Mouse (Mus musculus) Patski (cell line): ENCODE measurements around the gene Gmnc. TPM values are rescaled to one million over a fixed set of nuclear protein-coding genes. Genes with fewer than 3 reads are reported as not detected.
A peak's percentile ranks its signal among the peaks of the same experiment; 100 is the strongest.

Experiments used
- ATAC-seq: fragments of 100-300 bp; one replicate; pipeline ENCODE4 v1.8.0; 2021
- CTCF ChIA-PET: fragments of 350-600 bp; sonication (Branson Sonifier 250); formaldehyde crosslinking; loops from one replicate; lab custom pipeline; 2022; ENCODE audit warnings: inconsistent platforms; lab: Charles Lee
- POLR2A ChIA-PET: fragments of 350-600 bp; sonication (Branson Sonifier 250); formaldehyde crosslinking; loops from one replicate; lab custom pipeline; 2022; ENCODE audit warnings: antibody characterized with exemption, inconsistent platforms; lab: Charles Lee
- DNase-seq: peaks from one replicate; pipeline ENCODE4 v3.0.0-alpha.2; 2011; ENCODE audit warnings: low read depth, low spot score
- H3K27me3 ChIP-seq: fragments of 371-371 bp; one replicate; pipeline ENCODE4 v1.5.1; 2021
- CTCF ChIP-seq: fragments of 100-300 bp; IDR thresholded peaks from one replicate; pipeline ENCODE4 v1.5.1; 2021
- in situ Hi-C: fragments of 300-500 bp; cut with MboI; formaldehyde crosslinking; loops from 3 replicates; pipeline ENCODE4 v1.11.1; 2018; ENCODE audit warnings: low pct_unique_long_range_greater_than_20kb, mixed read lengths
- polyA plus RNA-seq: library from polyadenylated mRNA; unstranded; gene quantifications from one replicate; pipeline ENCODE4 v1.2.3, GENCODE M21; 2021

Gene Gmnc
- not detected for polyA plus RNA-seq

GRCm38 (mm10) chr16:26991477-26992300 lies at the start of gene Gmnc:
TSS of gene Gmnc (minus strand) at chr16:26991652.
- peaks cover 18% of the 10 kb centered on the region for H3K27me3 ChIP-seq
- no peak for TF ChIP-seq CTCF
- DNase-seq: no peak
- in situ Hi-C loops: loop anchor here (25.0 kb wide), 1 partner anchor 471 kb away; no protein-coding TSS in a partner anchor
- no peak for ATAC-seq
- CTCF ChIA-PET: interaction anchor here (0.6 kb wide), 1 partner anchor 323 kb away, joined by 3 read pairs; no protein-coding TSS in a partner anchor
- POLR2A ChIA-PET: no interaction called here

DNA sequence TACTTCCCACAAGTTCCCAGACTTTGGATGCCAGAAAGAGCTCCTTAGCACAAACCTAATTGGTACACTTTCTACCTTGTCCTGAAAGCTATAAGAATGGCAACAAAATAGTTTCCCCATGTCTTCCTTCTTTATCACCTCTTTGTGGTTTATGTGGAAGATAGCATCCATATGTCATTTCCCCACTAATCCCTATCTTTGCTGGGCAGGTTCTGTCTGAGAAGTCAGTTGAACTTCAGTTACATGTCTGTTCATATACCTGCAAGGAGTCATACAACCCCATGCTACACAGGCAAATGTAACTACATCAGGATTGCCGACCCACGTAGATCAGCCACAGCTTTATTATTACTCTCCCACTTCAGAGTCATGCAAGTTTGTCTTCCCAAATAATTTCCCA lies 35.8 kb upstream of the Gmnc start:
- TF ChIP-seq CTCF: no peak
- DNase-seq (no peak), ATAC-seq (no peak)
- H3K27me3 ChIP-seq: peaks cover 5% of the 10 kb centered on the region
- ChIA-PET POLR2A (no interaction called here), CTCF (no interaction called here)
- in situ Hi-C loops: no loop called here

DNA sequence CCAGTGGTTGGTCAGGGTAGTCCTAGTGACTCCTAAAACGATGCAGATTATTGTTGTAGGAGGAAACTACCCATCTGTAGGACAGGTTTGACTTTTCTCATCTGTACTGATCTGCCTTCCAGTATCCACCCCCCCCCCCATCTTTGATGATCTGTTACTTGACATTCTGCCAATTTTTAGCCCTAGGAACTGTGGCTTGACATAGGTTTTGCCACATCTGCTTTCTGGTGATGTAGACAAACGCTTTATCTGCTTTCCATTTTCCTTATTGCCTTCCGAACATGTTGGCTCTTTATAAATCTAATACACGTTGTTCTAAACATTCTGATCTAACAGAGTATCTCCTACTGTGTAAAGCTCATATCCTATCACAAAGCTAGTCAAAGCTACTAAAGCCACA lies 34.8 kb upstream of the Gmnc start:
- H3K27me3 ChIP-seq: peaks cover 5% of the 10 kb centered on the region
- TF ChIP-seq CTCF: no peak
- no peak for ATAC-seq
- in situ Hi-C loops: no loop called here
- POLR2A ChIA-PET: no interaction called here
- no peak for DNase-seq
- CTCF ChIA-PET: no interaction called here

DNA sequence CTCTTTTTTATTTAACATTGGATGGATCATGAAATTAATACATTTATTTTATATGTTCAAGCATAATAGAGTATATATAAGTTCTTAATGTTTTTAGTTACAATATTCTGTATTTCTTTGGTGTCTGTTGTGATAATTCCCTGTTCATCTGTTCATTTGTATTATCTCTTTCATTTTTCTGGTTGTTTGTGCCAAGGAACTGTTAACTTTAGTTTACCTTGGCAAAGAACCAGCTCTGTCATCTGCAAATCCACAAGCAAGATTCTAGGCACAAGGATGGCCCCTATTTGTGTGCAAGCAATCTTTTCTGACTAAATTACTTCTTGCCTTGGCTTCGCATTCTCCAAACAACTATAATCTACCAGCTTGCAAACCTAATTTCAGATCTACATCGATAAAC lies 31.3 kb upstream of the Gmnc start:
- no peak for TF ChIP-seq CTCF
- ChIA-PET CTCF (no interaction called here), POLR2A (no interaction called here)
- ATAC-seq (no peak), DNase-seq (no peak)
- H3K27me3 ChIP-seq: peaks cover 18% of the 10 kb centered on the region
- in situ Hi-C loops: no loop called here

DNA sequence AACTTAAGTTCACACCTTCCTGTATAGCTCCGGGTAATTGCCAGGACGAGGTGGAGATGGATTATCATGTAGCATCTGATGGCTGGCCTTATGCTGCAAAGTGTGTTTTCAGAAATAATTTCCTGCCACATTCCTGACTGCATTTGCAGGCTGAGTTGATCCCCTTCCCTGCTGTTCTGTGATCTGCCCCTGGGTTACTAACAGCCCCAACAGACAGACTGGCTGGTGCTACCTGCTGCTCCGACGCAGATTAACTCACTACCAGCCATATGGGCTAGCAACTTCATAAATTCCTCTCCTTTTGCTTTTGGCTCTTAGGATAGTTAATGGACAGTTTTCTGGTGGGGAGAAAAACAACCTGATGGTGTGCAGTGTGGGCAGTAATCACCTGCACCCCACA lies 25.9 kb upstream of the Gmnc start:
- TF ChIP-seq CTCF: no peak
- H3K27me3 ChIP-seq: peaks cover 38% of the 10 kb centered on the region
- no peak for DNase-seq
- no peak for ATAC-seq
- POLR2A ChIA-PET: no interaction called here
- CTCF ChIA-PET: no interaction called here
- in situ Hi-C loops: no loop called here

GRCm38 (mm10) chr16:27002714-27003113 lies 11.3 kb upstream of the Gmnc start:
- no peak for ATAC-seq
- ChIA-PET POLR2A (no interaction called here), CTCF (no interaction called here)
- in situ Hi-C loops: no loop called here
- peak; percentile 12 for TF ChIP-seq CTCF
- no peak for DNase-seq
- peaks cover 7% of the 10 kb centered on the region for H3K27me3 ChIP-seq

DNA sequence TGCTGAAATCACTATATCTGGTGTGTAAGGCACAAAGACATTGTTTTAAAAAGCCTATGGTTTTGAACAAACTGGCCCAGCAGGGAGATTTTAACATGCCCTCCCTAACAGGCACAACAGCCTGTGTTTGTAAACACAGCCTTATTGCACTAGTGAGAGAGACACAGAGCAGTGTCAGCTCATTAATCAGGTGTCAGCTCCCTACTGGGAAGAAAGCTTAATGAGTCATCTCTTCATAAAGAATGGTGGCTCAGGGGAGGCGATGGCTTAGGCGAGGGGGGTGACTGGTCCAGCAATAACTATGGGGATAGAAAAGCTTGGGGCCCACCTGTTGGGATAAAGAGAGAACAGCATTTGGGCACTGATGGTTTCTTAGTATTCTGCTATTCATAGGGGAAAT lies 8.1 kb upstream of the Gmnc start:
- ATAC-seq: no peak
- ChIA-PET CTCF (no interaction called here), POLR2A (no interaction called here)
- peaks cover 7% of the 10 kb centered on the region for H3K27me3 ChIP-seq
- no peak for TF ChIP-seq CTCF
- no peak for DNase-seq
- in situ Hi-C loops: loop anchor here (25.0 kb wide), 1 partner anchor 463 kb away; no protein-coding TSS in a partner anchor

DNA sequence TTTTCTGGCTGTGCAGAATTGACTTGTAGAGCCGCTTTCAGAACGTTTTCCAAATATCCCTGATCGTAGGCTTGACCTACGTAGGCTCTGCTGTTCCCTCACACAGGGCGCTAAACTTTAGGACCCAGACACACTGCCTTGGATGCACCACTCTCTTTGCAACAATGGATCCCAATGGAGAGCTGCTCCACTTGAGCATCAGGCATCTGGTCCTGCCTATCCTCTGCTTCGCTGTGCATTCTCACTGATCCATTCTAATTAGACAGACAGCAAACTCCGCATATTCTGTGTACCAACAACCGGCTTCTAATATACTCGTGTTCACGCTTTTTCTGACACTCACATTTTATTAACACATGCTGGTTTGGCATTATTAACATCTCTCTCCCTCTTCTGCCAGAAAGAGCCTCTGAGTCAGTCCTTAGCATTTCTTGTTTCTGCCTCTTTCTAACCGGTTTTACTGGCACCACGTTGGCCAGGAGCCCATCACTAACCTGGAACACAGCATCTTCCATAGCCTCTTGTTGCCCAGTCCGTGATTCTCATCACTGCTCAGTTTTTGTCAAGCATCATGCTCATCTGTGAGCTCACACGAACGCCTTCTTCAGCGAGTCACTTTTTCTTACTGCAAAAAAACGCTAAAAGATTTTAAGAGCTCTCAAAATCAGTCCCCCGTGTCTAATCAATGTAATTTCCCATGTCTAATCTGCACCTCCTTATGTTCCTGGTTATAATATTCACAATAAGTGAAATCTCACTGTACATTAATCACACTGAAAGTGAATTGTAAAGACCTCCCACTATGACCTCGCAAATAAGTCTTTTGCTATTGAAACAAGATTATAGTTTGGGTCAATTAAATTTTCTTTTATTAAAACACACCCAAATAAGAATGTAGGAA lies 1.8 kb downstream of the Gmnc start:
- no peak for TF ChIP-seq CTCF
- CTCF ChIA-PET: no interaction called here
- in situ Hi-C loops: loop anchor here (25.0 kb wide), 1 partner anchor 473 kb away; no protein-coding TSS in a partner anchor
- POLR2A ChIA-PET: no interaction called here
- H3K27me3 ChIP-seq: peaks cover 17% of the 10 kb centered on the region
- no peak for ATAC-seq
- DNase-seq: no peak

DNA sequence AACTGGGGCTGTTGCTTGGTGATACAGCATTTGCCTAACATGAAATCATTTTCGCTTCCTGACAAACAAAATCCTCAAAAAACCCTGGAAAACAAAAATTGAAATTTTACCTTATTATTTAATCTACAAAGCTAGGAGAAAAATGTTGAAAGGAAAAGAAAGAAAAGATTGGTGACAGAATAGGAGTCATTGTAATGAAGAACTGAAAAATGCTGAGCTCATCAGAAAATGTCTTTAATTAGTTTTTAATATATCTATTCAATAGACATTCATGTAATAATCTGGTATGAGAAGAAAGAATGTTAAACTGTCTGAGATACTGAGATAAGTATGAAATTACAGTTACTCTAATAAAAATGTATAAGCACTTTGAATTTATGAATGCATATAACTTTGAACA lies 3.3 kb downstream of the Gmnc start:
- ChIA-PET CTCF (interaction anchor here (1.2 kb wide), 1 partner anchor 10 kb away, joined by 3 read pairs; no protein-coding TSS in a partner anchor), POLR2A (no interaction called here)
- in situ Hi-C loops: loop anchor here (25.0 kb wide), 1 partner anchor 474 kb away; no protein-coding TSS in a partner anchor
- ATAC-seq: no peak
- TF ChIP-seq CTCF: no peak
- peaks cover 25% of the 10 kb centered on the region for H3K27me3 ChIP-seq
- DNase-seq: no peak

DNA sequence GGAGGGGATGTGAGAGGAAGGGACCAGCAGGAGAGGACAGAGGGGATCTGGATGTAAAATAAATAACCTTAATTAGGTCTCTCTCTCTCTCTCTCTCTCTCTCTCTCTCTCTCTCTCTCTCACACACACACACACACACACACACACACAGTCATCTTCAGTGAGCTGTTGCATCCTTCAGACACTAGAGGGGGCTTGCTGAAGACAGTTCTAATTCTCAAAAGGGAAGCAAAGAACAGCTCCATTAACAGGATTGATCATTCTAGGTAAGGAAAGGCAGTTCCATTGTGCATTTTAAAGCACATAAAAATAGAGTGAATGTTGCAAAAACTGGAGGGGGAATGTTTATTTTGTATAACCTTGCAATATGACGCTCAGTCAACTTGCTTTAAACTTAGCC lies 5.7 kb downstream of the Gmnc start:
- CTCF ChIA-PET: no interaction called here
- H3K27me3 ChIP-seq: peaks cover 37% of the 10 kb centered on the region
- DNase-seq (no peak), ATAC-seq (no peak)
- in situ Hi-C loops: loop anchor here (25.0 kb wide), 1 partner anchor 477 kb away; no protein-coding TSS in a partner anchor
- TF ChIP-seq CTCF: peak; percentile 32
- POLR2A ChIA-PET: no interaction called here
